21 mouse cellular contexts compared by ENCODE assay signal in genomic region chr19:34698852-34699251, GRCm38 (mm10). TPM values are rescaled to one million over a fixed set of nuclear protein-coding genes. Genes with fewer than 3 reads are reported as not detected.
"Had no signal": no experiment of that assay in that cellular context is flagged by ENCODE, and none has a peak within 500 bp of the region (broad histone marks: within the 10 kb centered on the region; RNA-seq: fewer than 3 reads in every experiment).

No protein-coding gene starts in this region.

- H3K27ac ChIP-seq: lung, embryonic 15.5 days; macrophage; midbrain, embryonic 13.5 days; midbrain, embryonic 15.5 days; neural tube, embryonic 12.5 days; stomach, postnatal 0 days had no signal

- H3K4me2 ChIP-seq: lung, embryonic 15.5 days; midbrain, embryonic 11.5 days; midbrain, embryonic 13.5 days; midbrain, embryonic 15.5 days; neural tube, embryonic 12.5 days; stomach, embryonic 15.5 days had no signal

- H3K27me3 ChIP-seq: lung, embryonic 15.5 days; megakaryocyte, embryonic 14.5 days; midbrain, embryonic 13.5 days; midbrain, embryonic 15.5 days; neural tube, embryonic 12.5 days; stomach, embryonic 15.5 days had no signal

- H3K9ac ChIP-seq: lung, embryonic 15.5 days; midbrain, embryonic 13.5 days; midbrain, embryonic 15.5 days; neural tube, embryonic 12.5 days; stomach, embryonic 15.5 days had no signal

- ATAC-seq: lung, postnatal 0 days; midbrain, embryonic 13.5 days; midbrain, embryonic 15.5 days had no signal

- H3K9me3 ChIP-seq: lung, embryonic 15.5 days; megakaryocyte, embryonic 14.5 days; midbrain, embryonic 13.5 days; midbrain, embryonic 15.5 days; neural tube, embryonic 12.5 days; stomach, embryonic 15.5 days had no signal

- H3K36me3 ChIP-seq: lung, embryonic 15.5 days; midbrain, embryonic 13.5 days; midbrain, embryonic 15.5 days; neural tube, embryonic 12.5 days; stomach, embryonic 15.5 days had no signal

- H3K4me1 ChIP-seq: megakaryocyte, embryonic 14.5 days; midbrain, embryonic 13.5 days; midbrain, embryonic 15.5 days; neural tube, embryonic 12.5 days; stomach, embryonic 15.5 days had no signal

- H3K4me3 ChIP-seq: lung, embryonic 15.5 days; megakaryocyte, embryonic 14.5 days; midbrain, embryonic 13.5 days; midbrain, embryonic 15.5 days; neural tube, embryonic 12.5 days; stomach, embryonic 15.5 days had no signal

- DNase-seq: lung, adult 2 months; lung, postnatal 14 days; lung, postnatal 36 days; right cerebral cortex, postnatal 14 days; thymus, adult 2 months; thymus, postnatal 25 days; thymus, postnatal 4 days had no signal

RNA-seq across cellular contexts. Expression of gene Slc16a12, which starts 48.2 kb away (rescaled TPM):
- total RNA-seq: megakaryocyte progenitor cell, adult 5-6 weeks; monocyte, adult 5-6 weeks; neutrophil, adult 5-6 weeks had no signal
- polyA plus RNA-seq: macrophage had no signal

RNA-seq across cellular contexts. Expression of gene Ifit1bl2, which starts 58.3 kb away (rescaled TPM):
- polyA plus RNA-seq: testis, adult 2 months had no signal
